Comparison of ENCODE assay signal across 17 mouse cellular contexts in the genomic region with DNA sequence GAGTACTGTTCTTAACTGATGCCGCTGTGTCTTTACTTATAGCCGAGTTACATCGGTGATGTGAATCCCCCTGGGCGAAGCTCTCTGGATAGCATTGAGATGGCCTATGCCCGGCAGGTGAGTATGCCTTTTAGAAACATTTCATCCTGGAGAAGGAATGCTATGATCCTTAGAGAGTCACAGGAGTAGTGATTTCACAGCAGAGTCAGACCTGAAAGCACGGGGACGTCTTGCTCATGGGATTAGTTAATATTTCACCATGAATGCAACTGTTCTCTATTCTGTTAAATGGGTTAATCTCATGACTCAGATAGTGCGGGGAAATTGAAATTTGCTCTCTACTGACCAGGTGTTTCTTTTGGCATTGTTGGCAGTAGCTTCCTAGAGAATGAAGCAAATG. TPM values are rescaled to one million over a fixed set of nuclear protein-coding genes. Genes with fewer than 3 reads are reported as not detected.
A peak's percentile ranks its signal among the peaks of the same experiment; 100 is the strongest.
DNase-seq lines count a peak whose midpoint lies in the region; ATAC-seq lines count a peak whose summit lies in the region.
"Had no signal": no experiment of that assay in that cellular context is flagged by ENCODE, and none has a peak within 500 bp of the region (broad histone marks: within the 10 kb centered on the region; RNA-seq: fewer than 3 reads in every experiment).

No protein-coding gene starts in this region.

- H3K36me3 ChIP-seq in heart, embryonic 15.5 days: no peaks in the 10 kb centered on the region

- no peak overlapping the region for H3K9ac ChIP-seq in heart, embryonic 15.5 days
- H3K9ac ChIP-seq: embryonic facial prominence, embryonic 12.5 days; forebrain, embryonic 15.5 days; liver, postnatal 0 days; neural tube, embryonic 12.5 days had no signal

- WGBS in heart, embryonic 15.5 days: 90% methylated on average over 8 of the region's 8 CpGs

- no peaks in the 10 kb centered on the region for H3K27me3 ChIP-seq in heart, embryonic 15.5 days
- H3K27me3 ChIP-seq: embryonic facial prominence, embryonic 12.5 days; forebrain, embryonic 15.5 days; neural tube, embryonic 12.5 days had no signal

- no peak overlapping the region for H3K4me3 ChIP-seq in heart, embryonic 15.5 days
- H3K4me3 ChIP-seq: embryonic facial prominence, embryonic 12.5 days; forebrain, embryonic 15.5 days; midbrain, embryonic 10.5 days; neural tube, embryonic 12.5 days had no signal

- peaks cover 38% of the 10 kb centered on the region for H3K4me1 ChIP-seq in heart, embryonic 15.5 days (replicated peaks)
- H3K4me1 ChIP-seq: midbrain, embryonic 10.5 days; neural tube, embryonic 12.5 days had no signal

- peak overlapping the region; percentile 90 for H3K27ac ChIP-seq in heart, embryonic 15.5 days
- H3K27ac ChIP-seq: embryonic facial prominence, embryonic 12.5 days; midbrain, embryonic 10.5 days; neural tube, embryonic 12.5 days had no signal

- no peak overlapping the region for H3K4me2 ChIP-seq in heart, embryonic 15.5 days
- H3K4me2 ChIP-seq: embryonic facial prominence, embryonic 12.5 days; forebrain, embryonic 15.5 days; neural tube, embryonic 12.5 days had no signal

- H3K9me3 ChIP-seq in heart, embryonic 15.5 days (replicated peaks): no peaks in the 10 kb centered on the region
- H3K9me3 ChIP-seq: embryonic facial prominence, embryonic 12.5 days; forebrain, embryonic 15.5 days; midbrain, embryonic 10.5 days; neural tube, embryonic 12.5 days had no signal

- DNase-seq in heart, postnatal 4 days: no peak
- DNase-seq in kidney, adult 18-20 months: peak; percentile 60
- no peak for DNase-seq in kidney, postnatal 10 days
- DNase-seq in kidney, adult 8-10 months: peak; percentile 39 to 73
- peak; percentile 29 for DNase-seq in yolk sac, embryonic 10.5 days (ENCODE audit: low spot score)
- DNase-seq in embryo, embryonic 9.5 days (ENCODE audit: extremely low spot score): no peak
- DNase-seq: adrenal gland, postnatal 10 days; cerebellum, adult 11-12 months; cerebellum, postnatal 25 days; liver, postnatal 0 days; lung, postnatal 36 days; thymus, postnatal 36 days had no signal

- ATAC-seq in heart, embryonic 15.5 days (replicated peaks; ENCODE audit: insufficient number of reproducible peaks, insufficient read depth, low FRiP score, low read depth): no peak
- ATAC-seq: liver, postnatal 0 days had no signal

RNA-seq across cellular contexts. Expression of a gene that starts 36.4 kb away (rescaled TPM):
- polyA plus RNA-seq in heart, embryonic 15.5 days (2015; fragmentation: Nextera tagmentation; extraction: Ambion mirVana): 0.15 and 0.20 TPM in 2 replicates
- under 1 TPM in 1 of 2 experiments, not detected in 1; 0.11 TPM for total RNA-seq in heart, postnatal 4 days (2021)
- polyA plus RNA-seq: forebrain, embryonic 15.5 days; midbrain, embryonic 10.5 days had no signal

Comparison
In these comparisons a context has a peak if more than half of its experiments do, and no peak if none do; other contexts are left out.
1. DNase-seq: peak in kidney, adult 18-20 months (single experiment), kidney, adult 8-10 months (2 of 2) and yolk sac, embryonic 10.5 days (single experiment); none in heart, postnatal 4 days (single experiment), kidney, postnatal 10 days (single experiment) and embryo, embryonic 9.5 days (single experiment).